Mouse (Mus musculus): ENCODE data around the gene Setd2. TPM values are rescaled to one million over a fixed set of nuclear protein-coding genes. Genes with fewer than 3 reads are reported as not detected.

Setd2 gene
- polyA plus RNA-seq (2015; fragmentation: Nextera tagmentation; extraction: Ambion mirVana), result 16.8 and 18.1 TPM in 2 replicates

DNA sequence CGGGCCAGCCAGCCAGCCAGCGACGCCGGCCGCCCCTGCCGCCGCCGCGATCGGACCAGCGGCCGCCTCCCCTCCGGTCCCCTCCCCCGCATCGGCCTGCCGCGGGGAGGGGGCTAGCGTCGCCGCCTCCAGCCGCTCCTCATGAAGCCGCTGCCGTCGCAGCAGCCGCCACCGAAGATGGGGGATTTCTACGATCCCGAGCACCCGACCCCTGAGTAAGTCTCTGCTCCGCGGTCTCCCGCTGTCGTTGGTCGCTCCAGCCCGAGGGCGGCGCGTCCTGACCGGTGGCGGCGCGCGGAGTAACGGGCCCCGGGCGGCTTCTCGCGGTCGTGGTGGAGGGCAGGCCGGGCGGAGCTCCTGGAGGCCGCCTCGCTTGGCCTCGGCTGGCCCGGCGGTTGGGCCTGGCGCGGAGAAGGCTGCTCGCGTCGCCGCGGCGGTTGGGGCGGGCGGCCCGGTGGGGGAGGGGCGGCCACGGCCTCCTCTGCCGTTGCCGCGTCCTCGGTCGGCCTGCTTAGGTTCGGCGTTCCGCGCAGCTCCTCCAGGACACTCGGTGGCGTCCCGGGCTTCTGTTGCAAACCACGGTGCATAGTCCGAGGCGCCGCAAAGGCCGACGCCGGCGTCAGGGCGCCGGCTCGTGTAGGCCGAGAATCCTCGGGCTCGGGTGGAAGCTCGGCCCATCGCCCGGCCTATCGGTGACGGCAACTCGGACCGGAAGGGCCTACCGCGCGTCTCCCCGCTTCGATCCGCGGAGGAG lies at the start of gene Setd2:
TSS of gene Setd2 (plus strand) at position 60 of the 754 bp plus-strand sequence.
- under 1% methylated on average over 89 of the region's 109 CpGs for WGBS
- H3K4me3 ChIP-seq (ENCODE audit: low read length), result peak within 1 kb of the TSS; percentile 100
- peak; percentile 67 for ATAC-seq
- peak within 1 kb of the TSS; percentile 98 for H3K27ac ChIP-seq (ENCODE audit: low read length)
- no peaks in the 10 kb centered on the region for H3K27me3 ChIP-seq (replicated peaks; ENCODE audit: control insufficient read depth, insufficient read depth, low read length)
- peak within 1 kb of the TSS; percentile 87 for H3K4me2 ChIP-seq (ENCODE audit: low read depth, low read length)
- peak within 1 kb of the TSS; percentile 100 for H3K9ac ChIP-seq (ENCODE audit: low read depth, low read length)
- no peaks in the 10 kb centered on the region for H3K9me3 ChIP-seq (ENCODE audit: control insufficient read depth, low read length)
- H3K36me3 ChIP-seq (ENCODE audit: control insufficient read depth, insufficient read depth, low read length), result no peaks in the 10 kb centered on the region
- H3K4me1 ChIP-seq (ENCODE audit: control insufficient read depth, insufficient read depth, low read length), result peaks cover 16% of the 10 kb centered on the region

DNA sequence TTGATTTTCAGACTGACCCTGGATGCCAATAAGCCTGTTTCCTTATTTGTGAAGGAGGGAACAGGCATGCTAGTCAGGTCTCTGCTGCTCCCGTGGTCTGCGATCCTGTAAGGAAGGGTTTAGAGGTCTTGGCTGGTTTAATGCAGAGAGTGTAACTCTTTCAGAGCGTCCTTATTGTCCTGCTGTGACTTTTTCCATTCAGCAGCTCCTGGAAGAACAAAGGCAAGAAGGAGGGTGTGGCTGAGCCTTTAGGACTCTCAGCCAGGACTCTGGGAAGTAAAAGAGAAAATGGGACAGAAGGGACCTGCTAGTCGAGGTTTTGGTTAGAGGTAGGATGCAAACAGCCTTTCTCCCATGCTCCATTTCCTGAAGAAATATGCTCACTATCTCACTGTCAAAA lies 43.6 kb upstream of the Setd2 start:
- H3K27ac ChIP-seq (ENCODE audit: low read length), result no peak overlapping the region
- H3K4me3 ChIP-seq (ENCODE audit: low read length), result no peak overlapping the region
- no peak for ATAC-seq
- H3K9me3 ChIP-seq (ENCODE audit: control insufficient read depth, low read length), result peaks cover 5% of the 10 kb centered on the region
- H3K36me3 ChIP-seq (ENCODE audit: control insufficient read depth, insufficient read depth, low read length), result no peaks in the 10 kb centered on the region; the same call in 1 of the 2 replicates
- 51% methylated on average over 4 of the region's 4 CpGs for WGBS
- no peak overlapping the region for H3K4me2 ChIP-seq (ENCODE audit: low read depth, low read length)
- H3K9ac ChIP-seq (ENCODE audit: low read depth, low read length), result no peak overlapping the region
- H3K27me3 ChIP-seq (replicated peaks; ENCODE audit: control insufficient read depth, insufficient read depth, low read length), result no peaks in the 10 kb centered on the region
- H3K4me1 ChIP-seq (ENCODE audit: control insufficient read depth, insufficient read depth, low read length), result no peaks in the 10 kb centered on the region

DNA sequence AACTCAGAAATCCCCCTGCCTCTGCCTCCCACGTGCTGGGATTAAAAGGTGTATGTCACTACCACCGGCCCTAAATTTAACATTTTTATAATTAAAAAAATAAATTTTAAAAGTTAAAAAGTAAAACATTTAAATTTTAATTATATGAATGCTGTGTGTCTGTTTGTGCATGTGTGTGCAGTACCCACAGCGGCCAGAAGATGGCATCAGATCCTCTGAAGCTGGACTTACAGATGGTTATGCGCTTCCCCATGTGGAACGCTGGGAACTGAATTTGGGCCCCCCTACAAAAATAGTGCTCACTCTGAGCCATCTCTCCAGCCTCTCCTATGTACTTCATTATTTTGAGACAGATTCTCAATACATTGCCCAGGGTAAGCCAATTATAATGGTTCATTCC lies 41.5 kb upstream of the Setd2 start:
- WGBS, result 62% methylated on average over 5 of the region's 5 CpGs

DNA sequence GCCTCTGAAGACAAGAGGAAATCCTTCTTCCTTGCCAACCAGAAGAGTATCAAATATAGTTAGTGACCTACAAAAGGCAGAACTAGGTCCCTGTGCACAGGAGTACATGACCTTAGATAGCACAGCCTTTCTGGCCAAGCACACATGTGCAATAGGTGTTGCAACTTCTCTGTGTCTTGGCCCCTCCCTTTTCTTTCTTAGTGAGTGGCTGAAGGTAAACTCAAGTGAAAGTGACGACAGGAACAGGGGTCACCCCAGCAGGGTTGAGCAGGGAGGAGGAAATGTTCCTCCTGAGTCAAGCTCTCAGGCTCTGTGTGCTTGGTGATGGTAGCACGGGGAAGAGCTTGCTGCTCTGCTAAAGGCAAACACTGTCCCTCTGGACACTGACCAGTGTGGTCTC lies 6.7 kb upstream of the Setd2 start:
- H3K9ac ChIP-seq (ENCODE audit: low read depth, low read length), result no peak overlapping the region
- no peaks in the 10 kb centered on the region for H3K9me3 ChIP-seq (ENCODE audit: control insufficient read depth, low read length)
- 43% methylated on average over 2 of the region's 2 CpGs for WGBS
- H3K27me3 ChIP-seq (replicated peaks; ENCODE audit: control insufficient read depth, insufficient read depth, low read length), result no peaks in the 10 kb centered on the region
- H3K4me3 ChIP-seq (ENCODE audit: low read length), result no peak overlapping the region
- ATAC-seq, result peak; percentile 86
- H3K27ac ChIP-seq (ENCODE audit: low read length), result no peak overlapping the region
- no peaks in the 10 kb centered on the region for H3K4me1 ChIP-seq (ENCODE audit: control insufficient read depth, insufficient read depth, low read length)
- H3K4me2 ChIP-seq (ENCODE audit: low read depth, low read length), result no peak overlapping the region
- no peaks in the 10 kb centered on the region for H3K36me3 ChIP-seq (ENCODE audit: control insufficient read depth, insufficient read depth, low read length)

More for the DNA sequence above, 41.5 kb upstream of the Setd2 start:
- no peak overlapping the region for H3K9ac ChIP-seq (ENCODE audit: low read depth, low read length)
- peaks cover 5% of the 10 kb centered on the region for H3K9me3 ChIP-seq (ENCODE audit: control insufficient read depth, low read length)
- no peaks in the 10 kb centered on the region for H3K27me3 ChIP-seq (replicated peaks; ENCODE audit: control insufficient read depth, insufficient read depth, low read length)
- ATAC-seq, result no peak
- no peak overlapping the region for H3K4me2 ChIP-seq (ENCODE audit: low read depth, low read length)
- H3K4me3 ChIP-seq (ENCODE audit: low read length), result no peak overlapping the region
- no peaks in the 10 kb centered on the region; the same call in 1 of the 2 replicates for H3K36me3 ChIP-seq (ENCODE audit: control insufficient read depth, insufficient read depth, low read length)
- no peaks in the 10 kb centered on the region for H3K4me1 ChIP-seq (ENCODE audit: control insufficient read depth, insufficient read depth, low read length)
- H3K27ac ChIP-seq (ENCODE audit: low read length), result no peak overlapping the region

DNA sequence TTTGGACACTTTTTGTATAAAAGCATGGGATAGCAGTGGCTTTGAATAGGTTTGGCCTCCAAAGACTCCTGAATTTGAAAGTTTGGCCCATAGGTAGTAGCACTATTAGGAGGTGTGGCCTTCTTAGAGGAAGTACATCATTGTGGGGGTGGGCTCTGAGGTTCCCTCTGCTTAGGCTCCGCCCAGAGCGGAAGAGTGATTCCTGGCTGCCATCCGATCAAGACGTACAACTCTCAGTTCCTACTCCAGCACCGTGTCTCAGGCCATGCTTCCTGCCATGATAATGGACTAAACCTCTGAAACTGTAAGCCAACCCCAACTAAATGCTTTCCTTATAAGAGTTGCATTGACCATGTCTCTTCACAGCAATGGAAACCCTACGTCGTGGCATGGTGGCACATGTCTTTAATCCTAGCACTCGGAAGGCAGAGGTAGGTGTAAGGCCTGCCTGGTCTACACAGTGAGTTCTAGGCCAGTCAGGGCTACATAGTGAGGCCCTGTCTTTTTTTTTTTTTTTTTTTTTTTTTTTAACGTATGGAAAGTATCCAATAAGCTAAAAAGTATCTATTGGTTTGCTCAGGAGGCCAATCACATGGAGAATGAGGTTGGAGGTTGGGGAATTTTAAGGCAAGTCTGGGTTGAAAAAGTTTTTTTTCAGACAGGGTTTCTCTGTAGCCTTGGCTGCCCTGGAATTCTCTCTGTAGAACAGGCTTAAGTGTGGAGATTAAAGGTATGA lies 3.2 kb upstream of the Setd2 start:
- ATAC-seq, result no peak
- Histone ChIP-seq H3K9ac (ENCODE audit: low read depth, low read length) (no peak overlapping the region), H3K4me3 (ENCODE audit: low read length) (no peak overlapping the region), H3K36me3 (ENCODE audit: control insufficient read depth, insufficient read depth, low read length) (no peaks in the 10 kb centered on the region), H3K4me2 (ENCODE audit: low read depth, low read length) (no peak overlapping the region), H3K27ac (ENCODE audit: low read length) (no peak overlapping the region), H3K27me3 (replicated peaks; ENCODE audit: control insufficient read depth, insufficient read depth, low read length) (no peaks in the 10 kb centered on the region), H3K9me3 (ENCODE audit: control insufficient read depth, low read length) (no peaks in the 10 kb centered on the region), H3K4me1 (ENCODE audit: control insufficient read depth, insufficient read depth, low read length) (peaks cover 4% of the 10 kb centered on the region)
- WGBS, result 58% methylated on average over 9 of the region's 9 CpGs

DNA sequence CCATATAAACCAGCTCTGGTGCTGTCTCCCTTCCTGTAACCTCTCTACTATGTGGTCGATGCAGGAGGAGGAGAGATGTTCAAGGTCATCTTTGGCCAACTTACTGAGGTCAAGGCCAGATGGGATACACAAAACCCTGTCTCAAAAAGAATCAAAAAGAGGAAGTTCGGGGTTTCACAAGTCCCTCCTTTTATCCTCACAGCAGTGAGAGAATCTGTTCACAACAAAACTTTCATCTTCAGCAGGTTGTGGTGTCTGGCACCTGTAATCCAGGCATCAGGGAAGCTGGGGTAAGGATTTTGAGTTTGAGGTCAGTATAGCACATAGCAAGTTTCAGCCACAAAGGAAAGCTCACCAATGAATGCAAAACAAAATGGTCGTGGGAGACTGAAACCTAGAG lies 1.7 kb upstream of the Setd2 start:
- no peak overlapping the region for H3K4me2 ChIP-seq (ENCODE audit: low read depth, low read length)

DNA sequence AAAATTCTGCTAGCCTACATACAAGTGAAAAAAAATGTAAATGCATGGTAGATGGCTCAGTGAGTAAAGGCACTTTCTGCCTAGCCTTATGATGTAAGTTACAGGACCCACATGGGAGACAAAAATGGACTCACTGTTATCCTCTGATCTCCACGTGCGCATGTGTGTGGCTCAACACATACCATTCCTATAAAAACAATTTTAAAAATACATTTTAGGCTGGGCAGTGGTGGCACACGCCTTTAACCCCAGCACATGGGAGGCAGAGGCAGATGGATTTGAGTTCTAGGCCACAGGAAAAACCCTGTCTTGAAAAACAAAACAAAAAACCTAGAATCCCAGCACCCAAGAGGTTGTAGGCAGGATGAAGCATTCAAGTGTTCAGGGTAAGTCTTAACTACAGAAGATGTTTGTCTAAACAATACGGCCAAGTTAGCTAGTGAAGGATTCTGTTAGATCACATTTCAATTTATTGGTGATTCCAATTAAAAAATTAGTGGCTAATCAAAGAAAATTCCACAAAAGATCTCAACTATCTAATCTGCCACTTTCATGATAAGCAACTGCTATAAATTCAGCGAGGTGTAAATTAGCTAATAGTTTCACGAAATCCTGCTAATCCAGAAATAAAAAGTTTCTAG lies 1.1 kb upstream of the Setd2 start:
- Histone ChIP-seq H3K9ac (ENCODE audit: low read depth, low read length) (0 out of 2 replicates have a peak overlapping the region, but pooled peaks have one; percentile 36), H3K4me1 (ENCODE audit: control insufficient read depth, insufficient read depth, low read length) (peaks cover 16% of the 10 kb centered on the region), H3K4me3 (ENCODE audit: low read length) (peak overlapping the region; percentile 100), H3K4me2 (ENCODE audit: low read depth, low read length) (peak overlapping the region; percentile 67), H3K27ac (ENCODE audit: low read length) (peak overlapping the region; percentile 98; the same call in 1 of the 2 replicates), H3K9me3 (ENCODE audit: control insufficient read depth, low read length) (no peaks in the 10 kb centered on the region), H3K36me3 (ENCODE audit: control insufficient read depth, insufficient read depth, low read length) (no peaks in the 10 kb centered on the region), H3K27me3 (replicated peaks; ENCODE audit: control insufficient read depth, insufficient read depth, low read length) (no peaks in the 10 kb centered on the region)
- 20% methylated on average over 6 of the region's 6 CpGs for WGBS
- ATAC-seq, result no peak

More for the DNA sequence above, 1.7 kb upstream of the Setd2 start:
- Histone ChIP-seq H3K9ac (ENCODE audit: low read depth, low read length) (no peak overlapping the region), H3K4me1 (ENCODE audit: control insufficient read depth, insufficient read depth, low read length) (peaks cover 16% of the 10 kb centered on the region), H3K27me3 (replicated peaks; ENCODE audit: control insufficient read depth, insufficient read depth, low read length) (no peaks in the 10 kb centered on the region), H3K9me3 (ENCODE audit: control insufficient read depth, low read length) (no peaks in the 10 kb centered on the region), H3K27ac (ENCODE audit: low read length) (no peak overlapping the region), H3K36me3 (ENCODE audit: control insufficient read depth, insufficient read depth, low read length) (no peaks in the 10 kb centered on the region), H3K4me3 (ENCODE audit: low read length) (no peak overlapping the region)
- 63% methylated on average over 3 of the region's 3 CpGs for WGBS
- no peak for ATAC-seq

DNA sequence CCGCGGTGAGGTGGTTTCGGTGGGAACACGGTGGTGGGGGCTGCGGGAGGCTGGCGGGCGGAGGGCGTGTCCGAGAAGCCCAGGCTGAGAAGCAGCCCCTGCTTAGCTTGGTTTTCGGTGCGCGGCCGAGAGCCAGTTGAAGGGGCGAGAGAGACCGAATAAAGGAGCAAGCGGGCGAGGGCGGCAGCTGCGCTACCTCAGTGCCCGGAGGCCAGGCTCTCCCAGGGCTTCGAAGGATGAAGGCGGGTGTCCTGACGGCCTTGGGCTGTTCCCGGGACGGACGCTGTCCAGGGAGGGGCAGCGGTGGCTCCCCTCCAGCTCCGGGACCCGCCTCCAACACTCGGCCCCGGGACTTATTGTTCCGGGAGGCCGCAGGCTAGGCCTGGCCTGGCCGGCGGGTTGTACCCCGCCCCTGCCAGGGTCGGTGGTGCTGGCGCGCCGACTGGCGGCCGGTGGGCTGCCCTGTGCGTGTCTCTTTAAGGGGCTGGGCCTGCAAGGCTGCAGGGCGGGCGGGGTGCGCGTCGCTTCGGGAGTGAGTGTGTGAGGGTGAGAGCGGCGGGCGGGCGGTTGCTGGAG lies 395 bp upstream of the Setd2 start:
- peak overlapping the region; percentile 100 for H3K9ac ChIP-seq (ENCODE audit: low read depth, low read length)
- no peaks in the 10 kb centered on the region for H3K27me3 ChIP-seq (replicated peaks; ENCODE audit: control insufficient read depth, insufficient read depth, low read length)
- peak overlapping the region; percentile 98 for H3K27ac ChIP-seq (ENCODE audit: low read length)
- peak overlapping the region; percentile 67 for H3K4me2 ChIP-seq (ENCODE audit: low read depth, low read length)
- H3K36me3 ChIP-seq (ENCODE audit: control insufficient read depth, insufficient read depth, low read length), result no peaks in the 10 kb centered on the region
- H3K4me1 ChIP-seq (ENCODE audit: control insufficient read depth, insufficient read depth, low read length), result peaks cover 16% of the 10 kb centered on the region
- peak; percentile 99 for ATAC-seq
- H3K4me3 ChIP-seq (ENCODE audit: low read length), result peak overlapping the region; percentile 100
- WGBS, result under 1% methylated on average over 48 of the region's 53 CpGs
- H3K9me3 ChIP-seq (ENCODE audit: control insufficient read depth, low read length), result no peaks in the 10 kb centered on the region

DNA sequence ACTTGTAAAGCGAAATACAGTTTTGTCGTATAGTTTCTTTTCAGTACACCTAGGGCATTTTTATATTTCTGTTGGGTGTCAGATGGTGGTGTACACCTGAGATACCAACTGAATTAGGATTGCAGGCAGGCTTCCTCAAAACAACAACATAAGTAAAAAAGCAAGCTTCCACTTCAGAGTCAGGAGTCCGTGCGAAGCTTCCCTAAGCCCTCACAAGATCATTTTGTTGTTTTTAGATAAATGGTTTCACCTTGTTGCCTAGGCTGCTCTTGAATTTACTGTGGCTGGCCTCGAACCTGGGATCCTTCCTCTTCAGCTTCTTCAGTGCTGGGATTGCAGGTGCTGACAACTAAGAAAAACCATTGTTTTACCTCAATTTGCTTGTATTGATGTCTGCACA lies 1.2 kb downstream of the Setd2 start:
- no peak for ATAC-seq
- Histone ChIP-seq H3K4me3 (ENCODE audit: low read length) (peak overlapping the region; percentile 100), H3K4me1 (ENCODE audit: control insufficient read depth, insufficient read depth, low read length) (peaks cover 16% of the 10 kb centered on the region), H3K9ac (ENCODE audit: low read depth, low read length) (peak overlapping the region; percentile 100), H3K27me3 (replicated peaks; ENCODE audit: control insufficient read depth, insufficient read depth, low read length) (no peaks in the 10 kb centered on the region), H3K4me2 (ENCODE audit: low read depth, low read length) (peak overlapping the region; percentile 87), H3K36me3 (ENCODE audit: control insufficient read depth, insufficient read depth, low read length) (no peaks in the 10 kb centered on the region), H3K9me3 (ENCODE audit: control insufficient read depth, low read length) (no peaks in the 10 kb centered on the region), H3K27ac (ENCODE audit: low read length) (no peak overlapping the region)
- 20% methylated on average over 5 of the region's 5 CpGs for WGBS
